Mouse (Mus musculus) lung, postnatal 0 days (tissue): ENCODE results near the gene Rassf1.
A peak's percentile ranks its signal among the peaks of the same experiment; 100 is the strongest.

Source experiments
- CTCF ChIP-seq: IDR thresholded peaks from 2 replicates; pipeline ENCODE4 v1.5.1; 2016; ENCODE audit warnings: antibody characterized with exemption, mild to moderate bottlenecking
- EP300 ChIP-seq: IDR thresholded peaks from 2 replicates; pipeline ENCODE4 v1.6.1; 2016; ENCODE audit warnings: antibody characterized with exemption, mild to moderate bottlenecking, control low read depth

DNA sequence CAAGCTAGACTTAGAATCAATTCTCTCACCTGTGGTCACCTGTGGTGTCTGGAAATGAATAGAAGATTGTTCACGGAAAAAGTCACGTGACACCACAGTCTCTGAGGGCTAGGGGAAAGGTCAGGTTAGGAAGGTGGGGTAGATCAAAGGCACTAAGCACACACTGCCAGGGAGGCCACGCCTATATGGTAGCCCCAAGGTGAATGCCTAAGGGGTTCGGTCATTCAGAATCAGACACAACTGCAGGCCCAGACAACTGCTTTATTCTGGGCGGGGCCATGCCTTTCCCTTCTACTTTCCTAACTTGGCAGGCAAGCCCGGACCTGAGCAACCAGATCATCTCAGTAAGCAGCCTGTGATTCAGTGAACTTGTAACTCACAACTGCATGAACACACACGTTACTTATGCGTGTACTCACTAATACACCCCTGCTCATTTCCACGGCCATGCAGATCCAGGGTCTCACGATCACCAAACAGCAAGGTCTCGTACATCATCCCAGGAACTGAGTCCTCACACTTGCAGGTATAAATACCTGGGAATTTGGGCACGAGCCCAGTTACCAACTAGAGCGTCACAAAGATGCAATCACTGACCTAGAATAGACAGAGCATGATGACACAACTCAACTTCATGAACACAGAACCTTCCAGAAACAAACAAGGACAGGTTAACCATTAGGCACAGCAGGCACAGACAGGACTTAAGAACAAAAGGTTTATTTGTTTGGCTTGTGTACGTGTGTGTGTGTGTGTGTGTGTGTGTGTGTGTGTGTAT lies 24.4 kb downstream of the Rassf1 start:
- 0 out of 2 replicates have a peak, but pooled peaks have one; percentile 20 for TF ChIP-seq EP300
- TF ChIP-seq CTCF = no peak
